Mouse (Mus musculus): ENCODE measurements around the gene AC141477.1. TPM values are rescaled to one million over a fixed set of nuclear protein-coding genes. Genes with fewer than 3 reads are reported as not detected.
A peak's percentile ranks its signal among the peaks of the same experiment; 100 is the strongest.

AC141477.1 gene
- total RNA-seq (2021), result not detected

- intact Hi-C loops (cut with DNase I), result no loop called here
- no peak for DNase-seq
Observed at GRCm38 (mm10) chr10:76440281-76440680, at the start of gene AC141477.1. AC141477.1 (minus strand) TSS chr10:76440444.

- no peak for DNase-seq
- intact Hi-C loops (cut with DNase I), result no loop called here
Observed at GRCm38 (mm10) chr10:76489205-76489604, 49.0 kb upstream of the AC141477.1 start.

GRCm38 (mm10) chr10:76488265-76488664 is 48.0 kb upstream of the AC141477.1 start:
- intact Hi-C loops (cut with DNase I), result no loop called here
- no peak for DNase-seq

DNA sequence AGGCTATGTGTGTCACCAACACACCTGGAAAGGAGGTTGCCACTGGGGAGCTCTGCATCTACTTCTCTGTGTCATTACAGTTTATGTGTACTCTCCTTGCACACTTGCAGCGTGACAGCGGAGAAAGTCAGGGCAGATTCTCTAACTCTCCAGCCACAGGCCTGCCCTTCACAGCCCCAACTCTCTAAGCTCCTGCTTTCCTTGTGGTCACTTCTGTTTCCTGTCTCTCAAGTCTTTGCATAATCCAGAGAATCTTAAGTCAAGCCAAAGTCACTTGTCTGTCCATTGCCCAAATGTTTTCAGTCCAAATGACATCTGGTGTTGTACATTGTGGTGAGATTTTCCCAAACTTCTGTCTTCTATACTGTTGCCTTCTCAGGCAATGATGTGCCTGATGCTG is 46.1 kb upstream of the AC141477.1 start:
- DNase-seq, result no peak
- intact Hi-C loops (cut with DNase I), result no loop called here

DNA sequence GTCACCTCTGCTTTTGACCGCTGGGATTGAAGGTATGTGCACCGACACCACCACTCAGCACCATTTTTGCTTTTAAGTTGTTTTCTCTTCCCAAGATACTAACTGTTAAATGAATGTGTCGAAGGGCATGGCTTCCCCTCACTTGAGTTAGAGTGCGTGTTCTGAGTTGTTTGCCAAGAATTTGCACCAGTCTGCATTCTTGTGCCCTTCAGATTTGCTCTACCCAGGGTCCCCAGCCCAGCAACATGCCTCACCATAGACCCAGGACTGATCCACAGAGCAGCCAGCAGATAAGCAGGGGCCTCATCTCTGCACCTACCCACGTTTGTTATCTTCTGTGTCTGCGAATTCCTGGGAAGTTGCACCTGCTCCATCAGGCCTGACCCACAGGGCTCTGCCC is 41.2 kb upstream of the AC141477.1 start:
- DNase-seq, result no peak
- intact Hi-C loops (cut with DNase I), result no loop called here

DNA sequence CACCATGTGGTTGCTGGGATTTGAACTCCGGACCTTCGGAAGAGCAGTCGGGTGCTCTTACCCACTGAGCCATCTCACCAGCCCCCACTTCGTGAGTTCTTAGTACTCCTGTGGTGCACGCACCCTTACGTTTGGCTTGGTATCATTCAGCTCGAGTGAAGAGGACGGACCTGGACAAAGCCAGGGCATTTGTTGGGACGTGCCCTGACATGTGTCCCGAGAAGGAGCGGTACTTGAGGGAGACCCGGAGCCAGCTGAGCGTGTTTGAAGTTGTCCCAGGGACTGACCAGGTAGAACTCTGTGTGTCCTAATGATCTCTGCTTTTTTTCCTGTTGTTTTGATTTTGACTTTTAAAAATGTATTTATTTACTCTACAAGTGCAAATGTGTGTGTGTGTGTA is 40.6 kb upstream of the AC141477.1 start:
- intact Hi-C loops (cut with DNase I), result no loop called here

DNA sequence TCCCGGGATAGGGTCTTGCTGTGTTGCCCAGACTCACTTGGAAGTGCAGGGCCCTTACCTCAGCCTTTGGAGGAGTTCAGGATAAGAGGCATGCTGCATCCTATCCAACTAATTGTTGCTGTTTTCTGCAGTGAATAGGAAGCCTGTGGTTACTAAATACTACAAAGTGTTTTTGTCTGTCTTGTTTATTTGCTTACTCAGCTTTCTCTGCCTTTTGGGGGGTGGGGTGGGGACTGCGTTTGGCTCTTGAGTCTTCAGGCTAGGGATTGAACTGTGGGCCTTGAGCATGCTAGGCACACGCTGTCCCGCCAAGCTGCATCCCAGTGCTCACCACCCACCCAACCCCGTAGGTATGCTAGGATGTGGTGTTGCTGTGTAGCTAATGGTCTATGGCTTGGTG is 33.5 kb upstream of the AC141477.1 start:
- no peak for DNase-seq
- intact Hi-C loops (cut with DNase I), result no loop called here

More for the DNA sequence above, 40.6 kb upstream of the AC141477.1 start:
- no peak for DNase-seq

DNA sequence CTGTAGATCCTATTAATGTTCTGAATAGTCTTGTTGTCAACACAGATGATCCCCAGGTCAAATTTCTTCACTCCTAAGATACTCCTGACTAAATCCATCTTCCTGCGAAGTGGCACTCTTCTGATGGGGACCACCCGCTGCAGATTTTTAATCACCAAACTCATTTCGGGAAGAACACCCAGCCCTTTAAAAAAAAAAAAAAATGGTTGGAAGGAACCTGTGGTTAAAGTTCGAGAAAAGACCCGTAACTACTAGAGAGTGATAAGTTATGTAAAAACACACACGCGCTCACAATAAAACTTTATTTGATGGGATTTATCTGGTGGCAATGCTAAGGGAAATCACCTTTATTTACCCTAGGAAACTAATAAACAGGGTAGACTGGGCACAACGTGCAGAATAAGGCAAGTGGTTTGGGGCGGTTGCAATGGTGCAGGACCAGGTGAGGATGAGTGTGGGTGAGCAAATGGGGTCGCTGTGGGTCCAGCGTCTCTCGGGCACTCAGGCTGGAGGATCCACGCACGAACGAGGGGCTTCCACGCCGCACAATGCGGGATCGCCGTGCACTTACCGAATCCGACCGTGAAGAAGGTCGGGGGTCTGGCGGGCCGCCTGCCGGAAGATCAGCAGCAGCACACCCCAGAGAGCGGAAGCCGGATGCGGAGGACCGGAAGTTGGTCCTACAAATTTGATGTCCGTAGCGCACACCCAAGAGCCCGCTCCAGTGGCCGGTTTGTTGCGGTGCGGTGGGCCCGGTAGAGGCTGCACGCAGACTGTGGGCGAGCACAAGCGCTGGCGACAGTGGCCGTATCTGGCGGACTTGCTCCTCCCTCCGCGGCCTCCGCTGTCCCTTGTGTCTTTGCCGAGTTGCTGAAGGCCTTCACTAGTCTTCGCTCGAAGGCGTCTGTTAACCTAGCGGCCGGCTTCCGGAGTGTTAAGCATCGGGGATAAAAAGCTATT is 28.2 kb upstream of the AC141477.1 start, which contains the start of the genes Mcm3ap and Ybey:
Gene Mcm3ap, plus strand, starts transcription at position 725 of the 960 bp plus-strand sequence.
Gene Ybey, minus strand, starts transcription at position 912 of the 960 bp plus-strand sequence.
- intact Hi-C loops (cut with DNase I), result loop anchor here (1.0 to 5.0 kb wide), 2 partner anchors 26 to 264 kb away; partner anchors contain the start of gene Pcnt
- peak; percentile 92 to 93 for DNase-seq

DNA sequence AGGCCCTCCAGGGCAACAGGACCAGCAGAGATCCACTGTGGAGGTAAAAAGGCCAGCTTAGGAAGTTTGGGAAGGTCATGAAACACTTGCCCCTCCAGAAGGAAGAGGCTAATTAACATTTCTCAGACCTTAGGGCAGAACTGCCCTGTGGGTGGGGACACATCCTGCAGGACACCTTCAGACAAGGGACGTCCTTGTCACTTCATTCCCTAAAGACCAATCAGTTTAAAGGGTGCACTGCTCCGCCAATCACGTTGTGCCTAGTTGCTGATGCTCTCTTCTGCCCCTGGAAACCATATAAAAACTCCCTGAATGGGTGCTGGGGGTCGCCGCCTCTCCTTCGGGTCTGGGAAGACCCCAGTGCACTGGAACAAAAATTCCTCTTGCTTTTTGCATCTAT is 22.5 kb upstream of the AC141477.1 start:
- intact Hi-C loops (cut with DNase I), result no loop called here
- DNase-seq, result no peak

DNA sequence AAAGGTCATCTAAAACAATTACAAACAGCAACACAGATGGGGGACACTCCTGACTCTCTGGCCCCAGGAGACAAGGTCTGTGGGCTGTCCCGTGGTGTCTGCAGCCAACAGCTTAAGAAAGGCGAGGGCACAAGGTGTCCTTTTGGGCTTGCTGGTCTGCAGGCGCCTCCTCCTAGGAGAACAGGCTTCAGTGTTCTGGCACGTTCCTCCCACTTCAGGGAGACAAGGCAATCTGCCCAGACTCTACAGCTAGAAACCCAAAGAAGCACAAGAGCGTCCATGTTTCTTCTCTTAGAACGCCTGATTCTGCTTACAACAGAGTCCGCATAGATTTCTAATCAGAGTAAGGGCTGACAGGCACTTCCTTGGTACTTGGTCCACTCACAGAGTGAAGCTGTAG is 22.1 kb upstream of the AC141477.1 start:
- no peak for DNase-seq
- intact Hi-C loops (cut with DNase I), result no loop called here

- DNase-seq, result no peak
- intact Hi-C loops (cut with DNase I), result no loop called here
Observed at GRCm38 (mm10) chr10:76461255-76461654, 21.0 kb upstream of the AC141477.1 start.

DNA sequence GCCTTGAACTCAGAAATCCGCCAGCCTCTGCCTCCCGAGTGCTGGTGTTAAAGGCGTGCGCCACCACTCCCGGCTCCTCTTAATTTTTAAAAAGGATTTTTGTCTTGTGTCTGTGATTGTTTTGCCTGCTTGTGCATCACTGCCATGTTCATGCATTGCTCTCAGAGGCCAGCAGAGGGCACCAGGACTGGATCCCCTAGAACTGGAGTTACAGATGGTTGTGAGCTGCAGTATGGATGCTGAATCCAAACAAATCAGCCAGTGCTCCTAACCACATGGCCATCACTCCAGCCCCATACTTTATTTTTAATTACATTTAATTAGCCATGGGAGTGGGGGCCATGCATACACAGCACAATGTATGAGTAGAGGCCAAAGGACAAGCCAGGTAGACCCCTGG is 15.0 kb upstream of the AC141477.1 start:
- intact Hi-C loops (cut with DNase I), result no loop called here
- DNase-seq, result peak; percentile 52 to 74

- intact Hi-C loops (cut with DNase I), result no loop called here
Observed at GRCm38 (mm10) chr10:76448851-76449250, 8.6 kb upstream of the AC141477.1 start, which contains the start of gene 2610028H24Rik. 2610028H24Rik (plus strand) TSS chr10:76449081.

GRCm38 (mm10) chr10:76447406-76448229 is 7.4 kb upstream of the AC141477.1 start:
- DNase-seq, result peak; percentile 62 to 70
- intact Hi-C loops (cut with DNase I), result no loop called here

More at GRCm38 (mm10) chr10:76448851-76449250, 8.6 kb upstream of the AC141477.1 start, which contains the start of gene 2610028H24Rik:
- DNase-seq, result no peak

DNA sequence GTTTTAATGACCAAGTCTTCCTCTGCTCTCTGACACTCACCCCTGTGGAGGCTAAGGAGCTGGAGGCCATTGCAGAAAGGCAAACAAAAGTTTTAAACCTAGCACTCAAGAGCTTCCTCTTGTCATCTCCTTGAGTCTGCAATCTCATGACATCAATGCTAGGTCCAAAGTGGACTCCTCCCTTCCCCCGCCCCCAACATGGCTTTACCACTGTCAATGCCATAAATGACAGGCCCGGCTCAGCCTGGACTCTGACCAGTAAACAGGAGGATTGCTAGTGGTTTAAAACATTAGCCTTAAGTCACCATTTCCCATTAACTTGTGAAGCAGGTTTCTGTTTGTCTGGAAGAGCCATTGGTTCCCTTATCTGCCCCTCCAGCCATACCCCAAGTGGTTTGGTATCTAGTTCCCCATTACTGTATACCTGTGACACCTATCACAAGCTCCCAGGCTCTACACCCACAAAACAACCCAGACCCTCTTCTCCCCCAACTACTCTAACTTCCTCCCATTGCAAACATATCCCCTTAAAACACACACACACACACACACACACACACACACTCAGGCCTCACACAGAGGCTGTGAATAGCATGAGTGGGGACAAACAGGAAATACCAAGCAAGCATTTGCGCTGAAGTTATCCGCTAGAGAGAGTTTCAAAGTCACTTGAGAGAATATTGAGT is 5.9 kb upstream of the AC141477.1 start:
- peak; percentile 51 to 56 for DNase-seq
- intact Hi-C loops (cut with DNase I), result no loop called here

DNA sequence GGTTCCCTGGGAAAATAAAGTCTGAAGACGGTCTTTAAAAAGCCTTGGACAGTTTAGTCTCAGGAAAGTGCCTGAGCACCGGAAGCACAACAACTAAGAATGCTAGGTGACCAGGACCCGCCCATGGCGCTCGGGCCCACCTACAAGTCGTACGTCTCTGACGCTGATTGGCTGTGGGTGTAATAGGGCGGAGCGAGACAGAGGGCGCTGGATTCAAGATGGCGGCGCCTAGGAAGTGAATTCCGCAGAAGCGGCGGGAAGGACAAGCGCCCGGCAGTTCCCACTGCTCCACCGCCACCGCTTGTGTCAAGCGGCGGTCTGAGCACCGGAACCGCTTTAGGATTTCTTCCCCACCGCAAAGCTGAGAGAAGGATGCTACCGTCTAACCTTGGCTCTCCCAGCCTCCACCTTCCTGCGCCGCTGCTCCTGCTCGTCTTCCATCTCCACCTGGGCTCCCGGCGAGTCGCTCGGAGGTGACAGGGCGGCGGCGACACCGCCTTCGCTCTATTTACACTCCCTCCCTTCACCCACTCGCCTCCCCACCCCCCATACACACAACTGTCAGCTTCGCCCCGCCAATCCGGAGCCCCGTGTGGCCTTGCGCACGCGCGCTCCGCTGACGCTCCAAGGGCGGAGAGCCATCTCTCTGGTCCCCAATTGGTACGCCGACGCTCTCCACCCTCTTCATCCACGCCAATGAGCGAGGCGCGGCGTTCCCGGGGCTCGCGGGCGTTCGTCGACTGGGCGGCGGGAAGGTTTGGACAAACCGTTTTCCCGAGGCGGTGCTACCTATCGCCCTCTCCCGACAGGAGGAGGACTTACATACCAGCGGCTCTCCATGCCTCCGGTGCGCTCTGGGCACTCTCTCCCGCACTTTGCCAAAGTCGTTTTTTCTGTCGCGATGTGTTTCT is 2.2 kb upstream of the AC141477.1 start, which contains the start of gene Pcnt:
Gene Pcnt, minus strand, starts transcription at position 609 of the 911 bp plus-strand sequence.
- DNase-seq, result peak; percentile 98
- intact Hi-C loops (cut with DNase I), result loop anchor here (1.0 kb wide), 1 partner anchor 26 kb away; the partner anchor contains the start of gene Mcm3ap

DNA sequence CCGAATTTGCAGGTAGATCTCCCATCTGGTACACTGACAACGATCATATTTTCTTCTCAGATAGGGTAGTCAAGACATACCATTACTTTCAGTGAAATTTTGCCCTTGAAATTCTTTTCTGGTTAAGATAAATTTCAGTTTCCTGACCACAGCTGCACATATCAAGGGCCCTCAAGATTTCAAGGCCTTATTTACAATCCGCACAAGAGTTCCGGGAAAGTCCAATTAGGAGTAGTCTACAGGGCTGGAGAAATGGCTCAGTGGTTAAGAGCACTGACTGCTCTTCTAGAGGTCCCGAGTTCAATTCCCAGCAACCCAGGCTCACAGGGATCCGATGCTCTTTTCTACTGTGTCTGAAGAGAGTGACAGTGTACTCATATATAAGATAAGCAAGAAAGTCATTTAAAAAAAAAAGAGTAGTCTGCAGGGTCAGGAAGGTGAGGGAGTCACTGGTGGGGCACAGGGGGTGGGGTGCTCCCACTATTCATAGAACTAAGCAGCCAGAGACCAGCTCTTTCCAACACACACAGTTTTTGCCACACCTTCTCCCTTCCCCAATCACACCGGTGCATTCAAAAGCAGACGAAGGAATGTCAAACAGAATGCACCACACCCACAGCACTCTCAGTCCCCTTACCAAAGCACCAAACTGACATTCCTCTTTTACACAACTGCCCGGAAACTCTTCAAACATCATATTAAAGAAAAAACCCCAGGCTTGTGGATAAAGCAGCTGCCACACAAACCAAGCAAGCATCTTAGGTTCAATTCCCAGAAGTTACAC is 945 bp downstream of the AC141477.1 start:
- DNase-seq, result no peak
- intact Hi-C loops (cut with DNase I), result no loop called here

DNA sequence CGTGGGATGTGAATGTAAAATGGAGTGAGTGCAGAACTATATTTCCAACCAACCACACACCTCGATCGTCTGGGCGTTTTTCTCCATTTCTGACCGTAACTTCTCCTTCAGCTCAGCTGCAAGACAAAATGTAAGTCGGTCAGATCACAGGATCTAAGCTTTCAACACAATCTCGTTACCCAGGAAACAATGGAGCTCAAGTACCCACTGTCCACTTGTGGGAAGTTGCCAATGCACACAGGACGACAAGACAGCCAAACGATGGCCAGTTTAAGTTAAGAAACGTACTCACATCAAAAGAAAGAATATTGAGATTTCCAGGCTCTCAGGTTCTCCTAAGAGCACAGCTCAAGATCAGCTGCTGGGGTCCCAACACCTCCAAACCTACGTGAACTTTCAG is 6.3 kb downstream of the AC141477.1 start:
- intact Hi-C loops (cut with DNase I), result no loop called here
- no peak for DNase-seq

Measured in heart, postnatal 10 days (tissue).